Mouse (Mus musculus) right cerebral cortex, postnatal 36 days (tissue): ENCODE data around the gene Cnn1.

Experiments
- DNase-seq, 2 experiments: peaks; one replicate each; pipeline ENCODE4 v3.0.0; 2022; ENCODE audit warnings: low spot score in 2 of 2, mixed read lengths in 1 of 2

The Cnn1 gene

GRCm38 (mm10) chr9:22098993-22099696, at the start of gene Cnn1:
Gene Cnn1 (plus strand): TSS chr9:22099216.
- no peak for DNase-seq

GRCm38 (mm10) chr9:22049315-22049714, 49.7 kb upstream of the Cnn1 start:
- no peak for DNase-seq

GRCm38 (mm10) chr9:22049721-22050270, 49.2 kb upstream of the Cnn1 start:
- DNase-seq: no peak

GRCm38 (mm10) chr9:22050351-22050889, 48.6 kb upstream of the Cnn1 start:
- DNase-seq: peak; percentile 59 to 66

- DNase-seq: no peak
Measured at GRCm38 (mm10) chr9:22051161-22051957, 47.7 kb upstream of the Cnn1 start.

- DNase-seq: peak; percentile 75 to 80
Measured at GRCm38 (mm10) chr9:22051958-22052254, 47.1 kb upstream of the Cnn1 start, which contains the start of gene Elavl3. Gene Elavl3 (minus strand): TSS chr9:22052023.

- no peak for DNase-seq
Measured at GRCm38 (mm10) chr9:22053657-22054056, 45.4 kb upstream of the Cnn1 start.

- DNase-seq: peak; percentile 75 to 81
Measured at GRCm38 (mm10) chr9:22054411-22055076, 44.5 kb upstream of the Cnn1 start.

- DNase-seq: no peak
Measured at GRCm38 (mm10) chr9:22055713-22056112, 43.3 kb upstream of the Cnn1 start.

GRCm38 (mm10) chr9:22056303-22056910, 42.6 kb upstream of the Cnn1 start:
- DNase-seq: no peak

GRCm38 (mm10) chr9:22057031-22057517, 41.9 kb upstream of the Cnn1 start:
- no peak for DNase-seq

- no peak for DNase-seq
Measured at GRCm38 (mm10) chr9:22058011-22058424, 41.0 kb upstream of the Cnn1 start.

- DNase-seq: peak; percentile 59 to 62
Measured at GRCm38 (mm10) chr9:22061339-22061738, 37.7 kb upstream of the Cnn1 start.

GRCm38 (mm10) chr9:22064341-22064740, 34.7 kb upstream of the Cnn1 start:
- no peak for DNase-seq

GRCm38 (mm10) chr9:22065642-22066041, 33.4 kb upstream of the Cnn1 start:
- DNase-seq: no peak

- DNase-seq: no peak
Measured at GRCm38 (mm10) chr9:22066433-22066832, 32.6 kb upstream of the Cnn1 start.

GRCm38 (mm10) chr9:22067195-22067594, 31.8 kb upstream of the Cnn1 start:
- DNase-seq: no peak

- DNase-seq: no peak
Measured at GRCm38 (mm10) chr9:22069881-22070553, 29.0 kb upstream of the Cnn1 start.

- DNase-seq: peak; percentile 96
Measured at GRCm38 (mm10) chr9:22070791-22071573, 28.0 kb upstream of the Cnn1 start, which contains the start of the genes Gm49318 and Zfp653. Gene Gm49318 (minus strand): TSS chr9:22071259. Gene Zfp653 (minus strand): TSS chr9:22071376.

- DNase-seq: no peak
Measured at GRCm38 (mm10) chr9:22072276-22072675, 26.7 kb upstream of the Cnn1 start.
